Mouse (Mus musculus) lung, postnatal 0 days (tissue): ENCODE results near the gene Cluh.

Experiments used
- CTCF ChIP-seq: IDR thresholded peaks from 2 replicates; pipeline ENCODE4 v1.5.1; 2016; ENCODE audit warnings: antibody characterized with exemption, mild to moderate bottlenecking
- EP300 ChIP-seq: IDR thresholded peaks from 2 replicates; pipeline ENCODE4 v1.6.1; 2016; ENCODE audit warnings: antibody characterized with exemption, mild to moderate bottlenecking, control low read depth

GRCm38 (mm10) chr11:74611437-74611836 is 37.9 kb upstream of the Cluh start:
- TF ChIP-seq CTCF = no peak
- no peak for TF ChIP-seq EP300
